Mouse (Mus musculus): ENCODE results near the gene Ubac1. TPM values are rescaled to one million over a fixed set of nuclear protein-coding genes. Genes with fewer than 3 reads are reported as not detected.

The Ubac1 gene
- polyA plus RNA-seq, 1 experiment from 2014 or later: 117 TPM

- H3K27me3 ChIP-seq (replicated peaks; ENCODE audit: control insufficient read depth, insufficient read depth, low read length): no peaks in the 10 kb centered on the region
- peak; percentile 97 for ATAC-seq
- H3K4me3 ChIP-seq (replicated peaks; ENCODE audit: low read length): peak within 1 kb of the TSS; percentile 88
- peaks cover 38% of the 10 kb centered on the region for H3K4me1 ChIP-seq (replicated peaks; ENCODE audit: control insufficient read depth, insufficient read depth, low read length)
- WGBS: under 1% methylated on average over 50 of the region's 64 CpGs
- peak within 1 kb of the TSS; percentile 96 for H3K9ac ChIP-seq (replicated peaks; ENCODE audit: low read depth, low read length)
- H3K9me3 ChIP-seq (ENCODE audit: control insufficient read depth, low read length): no peaks in the 10 kb centered on the region
- peak within 1 kb of the TSS; percentile 73 for H3K4me2 ChIP-seq (ENCODE audit: low read length)
- peak within 1 kb of the TSS; percentile 93 for H3K27ac ChIP-seq (ENCODE audit: low read length)
- H3K36me3 ChIP-seq (ENCODE audit: control insufficient read depth, insufficient read depth): no peaks in the 10 kb centered on the region
Measured at GRCm38 (mm10) chr2:25983159-25983907, 38.2 kb downstream of the Ubac1 start, which contains the start of gene Camsap1. Gene Camsap1, minus strand, starts transcription at chr2:25983282.

GRCm38 (mm10) chr2:25982426-25983091, 39.0 kb downstream of the Ubac1 start:
- under 1% methylated on average over 62 of the region's 76 CpGs for WGBS
- ATAC-seq: peak; percentile 7
- peaks cover 41% of the 10 kb centered on the region for H3K4me1 ChIP-seq (replicated peaks; ENCODE audit: control insufficient read depth, insufficient read depth, low read length)

DNA sequence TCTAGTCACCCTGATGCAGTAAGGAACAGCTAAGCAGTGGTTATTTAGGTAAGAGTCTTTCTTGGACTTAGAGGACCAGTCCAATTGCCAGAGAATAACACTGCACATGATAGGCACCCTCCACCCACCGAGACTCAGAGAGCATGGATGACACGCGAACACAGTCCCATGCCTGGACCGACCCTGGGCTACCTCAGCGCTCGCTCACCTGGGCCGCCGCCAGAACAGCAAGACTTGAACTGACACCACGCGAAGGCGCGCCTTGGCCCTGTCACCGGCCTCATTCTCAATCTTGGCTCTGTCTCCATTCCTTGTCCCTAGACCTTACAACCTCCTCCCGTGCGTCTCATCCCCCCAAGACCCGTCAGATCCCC, 39.5 kb downstream of the Ubac1 start:
- no peak for ATAC-seq
- Histone ChIP-seq H3K27me3 (replicated peaks; ENCODE audit: control insufficient read depth, insufficient read depth, low read length) (no peaks in the 10 kb centered on the region), H3K4me1 (replicated peaks; ENCODE audit: control insufficient read depth, insufficient read depth, low read length) (peaks cover 41% of the 10 kb centered on the region), H3K36me3 (ENCODE audit: control insufficient read depth, insufficient read depth) (no peaks in the 10 kb centered on the region), H3K4me3 (replicated peaks; ENCODE audit: low read length) (peak overlapping the region; percentile 88), H3K4me2 (ENCODE audit: low read length) (peak overlapping the region; percentile 72), H3K9me3 (ENCODE audit: control insufficient read depth, low read length) (no peaks in the 10 kb centered on the region), H3K27ac (ENCODE audit: low read length) (peak overlapping the region; percentile 93), H3K9ac (replicated peaks; ENCODE audit: low read depth, low read length) (peak overlapping the region; percentile 96)
- WGBS: under 1% methylated on average over 16 of the region's 16 CpGs

More at GRCm38 (mm10) chr2:25982426-25983091, 39.0 kb downstream of the Ubac1 start:
- H3K9me3 ChIP-seq (ENCODE audit: control insufficient read depth, low read length): no peaks in the 10 kb centered on the region
- peak overlapping the region; percentile 72 for H3K4me2 ChIP-seq (ENCODE audit: low read length)
- peak overlapping the region; percentile 93 for H3K27ac ChIP-seq (ENCODE audit: low read length)
- no peaks in the 10 kb centered on the region for H3K36me3 ChIP-seq (ENCODE audit: control insufficient read depth, insufficient read depth)
- peak overlapping the region; percentile 88 for H3K4me3 ChIP-seq (replicated peaks; ENCODE audit: low read length)
- peak overlapping the region; percentile 96 for H3K9ac ChIP-seq (replicated peaks; ENCODE audit: low read depth, low read length)
- no peaks in the 10 kb centered on the region for H3K27me3 ChIP-seq (replicated peaks; ENCODE audit: control insufficient read depth, insufficient read depth, low read length)

GRCm38 (mm10) chr2:25978997-25979396, 42.5 kb downstream of the Ubac1 start:
- Histone ChIP-seq H3K27me3 (replicated peaks; ENCODE audit: control insufficient read depth, insufficient read depth, low read length) (no peaks in the 10 kb centered on the region), H3K36me3 (ENCODE audit: control insufficient read depth, insufficient read depth) (no peaks in the 10 kb centered on the region), H3K27ac (ENCODE audit: low read length) (no peak overlapping the region), H3K4me1 (replicated peaks; ENCODE audit: control insufficient read depth, insufficient read depth, low read length) (peaks cover 36% of the 10 kb centered on the region), H3K4me2 (ENCODE audit: low read length) (no peak overlapping the region), H3K9me3 (ENCODE audit: control insufficient read depth, low read length) (no peaks in the 10 kb centered on the region), H3K9ac (replicated peaks; ENCODE audit: low read depth, low read length) (no peak overlapping the region), H3K4me3 (replicated peaks; ENCODE audit: low read length) (no peak overlapping the region)
- WGBS: 85% methylated on average over 4 of the region's 4 CpGs
- ATAC-seq: no peak

GRCm38 (mm10) chr2:25977587-25978239, 43.8 kb downstream of the Ubac1 start:
- no peak for ATAC-seq
- Histone ChIP-seq H3K4me3 (replicated peaks; ENCODE audit: low read length) (no peak overlapping the region), H3K9me3 (ENCODE audit: control insufficient read depth, low read length) (no peaks in the 10 kb centered on the region), H3K4me2 (ENCODE audit: low read length) (no peak overlapping the region), H3K36me3 (ENCODE audit: control insufficient read depth, insufficient read depth) (no peaks in the 10 kb centered on the region), H3K27me3 (replicated peaks; ENCODE audit: control insufficient read depth, insufficient read depth, low read length) (no peaks in the 10 kb centered on the region), H3K4me1 (replicated peaks; ENCODE audit: control insufficient read depth, insufficient read depth, low read length) (peaks cover 34% of the 10 kb centered on the region), H3K27ac (ENCODE audit: low read length) (no peak overlapping the region), H3K9ac (replicated peaks; ENCODE audit: low read depth, low read length) (no peak overlapping the region)
- 64% methylated on average over 7 of the region's 7 CpGs for WGBS

DNA sequence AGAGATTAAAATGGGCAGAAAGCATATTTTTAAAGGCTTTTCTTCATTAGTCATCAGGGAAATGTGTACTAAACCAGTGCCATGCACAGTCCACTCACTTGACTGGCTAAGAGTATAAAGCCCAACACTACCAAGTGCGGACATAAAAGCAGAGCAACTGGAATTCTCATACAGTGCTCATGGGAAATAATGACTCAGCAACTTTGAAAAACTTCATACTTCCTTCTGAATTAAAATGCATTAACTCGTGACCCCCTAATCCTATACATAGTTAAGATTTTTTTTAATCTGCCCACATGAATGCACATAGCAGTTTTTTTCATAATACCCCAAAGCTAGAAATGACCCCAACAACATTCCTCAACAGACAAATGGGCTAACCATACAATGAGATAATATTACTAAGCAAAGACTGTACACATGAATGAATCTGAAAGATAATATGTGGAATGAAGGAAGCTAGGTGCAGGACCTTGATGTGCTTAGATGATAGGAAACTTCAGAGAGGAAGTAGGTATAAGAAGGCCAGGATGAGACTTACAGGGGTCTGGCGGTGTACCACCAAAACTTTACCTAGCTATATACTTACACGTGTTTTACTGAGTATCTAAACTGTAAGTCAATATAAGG, 46.3 kb downstream of the Ubac1 start:
- no peaks in the 10 kb centered on the region for H3K9me3 ChIP-seq (ENCODE audit: control insufficient read depth, low read length)
- no peak overlapping the region for H3K4me2 ChIP-seq (ENCODE audit: low read length)
- H3K36me3 ChIP-seq (ENCODE audit: control insufficient read depth, insufficient read depth): no peaks in the 10 kb centered on the region
- no peak for ATAC-seq
- 86% methylated on average over 4 of the region's 4 CpGs for WGBS
- no peak overlapping the region for H3K4me3 ChIP-seq (replicated peaks; ENCODE audit: low read length)
- H3K27me3 ChIP-seq (replicated peaks; ENCODE audit: control insufficient read depth, insufficient read depth, low read length): no peaks in the 10 kb centered on the region
- no peak overlapping the region for H3K27ac ChIP-seq (ENCODE audit: low read length)
- peaks cover 20% of the 10 kb centered on the region for H3K4me1 ChIP-seq (replicated peaks; ENCODE audit: control insufficient read depth, insufficient read depth, low read length)
- no peak overlapping the region for H3K9ac ChIP-seq (replicated peaks; ENCODE audit: low read depth, low read length)

- 75% methylated on average over 2 of the region's 2 CpGs for WGBS
Measured at GRCm38 (mm10) chr2:25970426-25970825, 51.1 kb downstream of the Ubac1 start.

GRCm38 (mm10) chr2:25969319-25969718, 52.2 kb downstream of the Ubac1 start:
- no peak for ATAC-seq

More at GRCm38 (mm10) chr2:25970426-25970825, 51.1 kb downstream of the Ubac1 start:
- H3K4me1 ChIP-seq (replicated peaks; ENCODE audit: control insufficient read depth, insufficient read depth, low read length): no peaks in the 10 kb centered on the region; the same call in 1 of the 2 replicates
- no peaks in the 10 kb centered on the region for H3K27me3 ChIP-seq (replicated peaks; ENCODE audit: control insufficient read depth, insufficient read depth, low read length)
- H3K9ac ChIP-seq (replicated peaks; ENCODE audit: low read depth, low read length): no peak overlapping the region
- H3K4me2 ChIP-seq (ENCODE audit: low read length): no peak overlapping the region
- no peak overlapping the region for H3K27ac ChIP-seq (ENCODE audit: low read length)
- H3K4me3 ChIP-seq (replicated peaks; ENCODE audit: low read length): no peak overlapping the region
- peaks cover 3% of the 10 kb centered on the region for H3K36me3 ChIP-seq (ENCODE audit: control insufficient read depth, insufficient read depth)
- no peaks in the 10 kb centered on the region for H3K9me3 ChIP-seq (ENCODE audit: control insufficient read depth, low read length)
- ATAC-seq: no peak

DNA sequence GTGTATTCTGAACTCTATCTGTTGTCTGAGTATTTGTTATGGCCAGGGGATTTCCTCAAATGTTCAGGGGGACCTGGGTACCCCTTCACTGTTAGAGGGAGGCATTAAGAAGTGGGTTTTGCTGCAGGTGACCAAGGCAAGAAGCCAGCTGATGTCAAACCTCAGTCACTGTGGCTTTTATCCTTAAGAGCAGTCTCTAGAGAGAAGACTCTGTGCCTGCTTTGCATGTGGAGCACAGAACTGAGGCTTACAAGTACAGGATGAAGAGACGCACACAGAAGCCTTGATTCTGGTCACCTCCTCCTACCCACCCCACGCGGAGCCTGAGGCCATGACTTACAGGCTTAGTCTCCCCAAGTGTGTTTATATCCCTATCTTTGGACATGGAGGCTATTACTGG, 72.3 kb downstream of the Ubac1 start:
- Histone ChIP-seq H3K27ac (ENCODE audit: low read length) (no peak overlapping the region), H3K36me3 (ENCODE audit: control insufficient read depth, insufficient read depth) (peaks cover 22% of the 10 kb centered on the region), H3K9me3 (ENCODE audit: control insufficient read depth, low read length) (no peaks in the 10 kb centered on the region), H3K9ac (replicated peaks; ENCODE audit: low read depth, low read length) (no peak overlapping the region), H3K4me2 (ENCODE audit: low read length) (no peak overlapping the region), H3K27me3 (replicated peaks; ENCODE audit: control insufficient read depth, insufficient read depth, low read length) (no peaks in the 10 kb centered on the region), H3K4me3 (replicated peaks; ENCODE audit: low read length) (no peak overlapping the region), H3K4me1 (replicated peaks; ENCODE audit: control insufficient read depth, insufficient read depth, low read length) (no peaks in the 10 kb centered on the region)
- WGBS: 95% methylated on average over 3 of the region's 3 CpGs
- no peak for ATAC-seq

More at GRCm38 (mm10) chr2:25969319-25969718, 52.2 kb downstream of the Ubac1 start:
- Histone ChIP-seq H3K4me3 (replicated peaks; ENCODE audit: low read length) (no peak overlapping the region), H3K9me3 (ENCODE audit: control insufficient read depth, low read length) (no peaks in the 10 kb centered on the region), H3K4me2 (ENCODE audit: low read length) (no peak overlapping the region), H3K4me1 (replicated peaks; ENCODE audit: control insufficient read depth, insufficient read depth, low read length) (no peaks in the 10 kb centered on the region; the same call in 1 of the 2 replicates), H3K36me3 (ENCODE audit: control insufficient read depth, insufficient read depth) (peaks cover 13% of the 10 kb centered on the region), H3K9ac (replicated peaks; ENCODE audit: low read depth, low read length) (no peak overlapping the region), H3K27me3 (replicated peaks; ENCODE audit: control insufficient read depth, insufficient read depth, low read length) (no peaks in the 10 kb centered on the region), H3K27ac (ENCODE audit: low read length) (no peak overlapping the region)
- 94% methylated on average over 4 of the region's 4 CpGs for WGBS
